ENCODE assay signal across 33 mouse cellular contexts in genomic region chr3:117549899-117550298, GRCm38 (mm10). TPM values are rescaled to one million over a fixed set of nuclear protein-coding genes. Genes with fewer than 3 reads are reported as not detected.
"Had no signal": no experiment of that assay in that cellular context is flagged by ENCODE, and none has a peak within 500 bp of the region (broad histone marks: within the 10 kb centered on the region; RNA-seq: fewer than 3 reads in every experiment).

No protein-coding gene starts in this region.

- H3K9ac ChIP-seq: heart, embryonic 12.5 days; heart, embryonic 13.5 days; heart, embryonic 15.5 days; hindbrain, embryonic 12.5 days; hindbrain, embryonic 13.5 days; hindbrain, embryonic 14.5 days; hindbrain, embryonic 15.5 days; intestine, embryonic 15.5 days; kidney, embryonic 15.5 days had no signal

- DNase-seq: heart, postnatal 10 days; heart, postnatal 14 days; heart, postnatal 36 days; heart, postnatal 4 days; kidney, adult 11 months; kidney, adult 18-20 months; kidney, adult 2 months; kidney, adult 8-10 months; kidney, adult 9 months; kidney, postnatal 10 days; kidney, postnatal 14 days; kidney, postnatal 25 days; kidney, postnatal 36 days; kidney, postnatal 4 days; layer of hippocampus, adult 9-11 months; layer of hippocampus, postnatal 36 days had no signal

- H3K4me2 ChIP-seq: heart, embryonic 11.5 days; heart, embryonic 12.5 days; heart, embryonic 13.5 days; heart, embryonic 15.5 days; hindbrain, embryonic 12.5 days; hindbrain, embryonic 13.5 days; hindbrain, embryonic 14.5 days; hindbrain, embryonic 15.5 days; intestine, embryonic 15.5 days; kidney, embryonic 15.5 days had no signal

- H3K4me1 ChIP-seq: heart, embryonic 12.5 days; heart, embryonic 13.5 days; heart, embryonic 15.5 days; hindbrain, embryonic 10.5 days; hindbrain, embryonic 12.5 days; hindbrain, embryonic 13.5 days; hindbrain, embryonic 15.5 days; intestine, embryonic 15.5 days; kidney, embryonic 15.5 days had no signal

- H3K27ac ChIP-seq: heart, embryonic 13.5 days; heart, embryonic 15.5 days; hindbrain, embryonic 10.5 days; hindbrain, embryonic 12.5 days; hindbrain, embryonic 13.5 days; hindbrain, embryonic 14.5 days; hindbrain, embryonic 15.5 days; hindbrain, postnatal 0 days; intestine, embryonic 15.5 days; kidney, embryonic 15.5 days; kidney, postnatal 0 days; layer of hippocampus, adult 2 months; left cerebral cortex, adult 2 months had no signal

- H3K4me3 ChIP-seq: heart, embryonic 12.5 days; heart, embryonic 13.5 days; heart, embryonic 15.5 days; hindbrain, embryonic 10.5 days; hindbrain, embryonic 12.5 days; hindbrain, embryonic 13.5 days; hindbrain, embryonic 15.5 days; intestine, embryonic 15.5 days; kidney, embryonic 15.5 days; layer of hippocampus, adult 2 months; left cerebral cortex, adult 2 months had no signal

- H3K9me3 ChIP-seq: heart, embryonic 12.5 days; heart, embryonic 13.5 days; heart, embryonic 15.5 days; hindbrain, embryonic 10.5 days; hindbrain, embryonic 12.5 days; hindbrain, embryonic 13.5 days; hindbrain, embryonic 15.5 days; intestine, embryonic 15.5 days; kidney, embryonic 15.5 days had no signal

- H3K27me3 ChIP-seq: heart, embryonic 12.5 days; heart, embryonic 13.5 days; heart, embryonic 15.5 days; hindbrain, embryonic 12.5 days; hindbrain, embryonic 13.5 days; hindbrain, embryonic 15.5 days; intestine, embryonic 15.5 days; kidney, embryonic 15.5 days had no signal

- H3K36me3 ChIP-seq: heart, embryonic 12.5 days; heart, embryonic 13.5 days; heart, embryonic 15.5 days; hindbrain, embryonic 10.5 days; hindbrain, embryonic 12.5 days; hindbrain, embryonic 13.5 days; hindbrain, embryonic 15.5 days; intestine, embryonic 15.5 days; kidney, embryonic 15.5 days had no signal

RNA-seq across cellular contexts. Expression of gene Plppr5, which starts 24.7 kb away (rescaled TPM):
- total RNA-seq: hematopoietic stem cell, adult 5-6 weeks had no signal
- polyA plus RNA-seq: inflammation-experienced regulatory T-cells, adult 6 months had no signal
